Mouse (Mus musculus) mesoderm, embryonic 11.5 days (tissue): ENCODE measurements around the gene Cacnb4.

ENCODE experiments used
- DNase-seq: peaks from one replicate; pipeline ENCODE4 v3.0.0-alpha.2; 2012; ENCODE audit warnings: low read depth, low spot score

Cacnb4 gene

DNA sequence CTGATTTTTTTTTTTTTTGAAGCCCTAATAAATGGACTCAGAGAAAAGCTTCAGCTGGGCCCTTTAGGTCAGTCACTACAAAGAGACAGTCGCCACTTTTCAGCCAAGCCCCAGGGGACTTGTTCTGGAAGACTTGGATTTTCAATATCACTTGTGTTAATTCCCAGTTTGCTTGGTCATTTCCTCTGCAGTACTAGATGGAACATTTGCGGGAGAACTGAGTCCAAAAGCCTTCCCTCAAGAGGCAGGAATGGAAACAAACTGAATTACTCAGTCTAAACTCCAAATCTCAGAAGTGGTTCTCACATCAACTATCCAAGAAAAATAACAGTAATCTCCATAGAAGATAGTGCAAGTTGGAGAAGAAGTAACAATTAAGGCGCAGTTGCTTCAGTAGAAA lies 109.2 kb downstream of the Cacnb4 start:
- DNase-seq: no peak

DNA sequence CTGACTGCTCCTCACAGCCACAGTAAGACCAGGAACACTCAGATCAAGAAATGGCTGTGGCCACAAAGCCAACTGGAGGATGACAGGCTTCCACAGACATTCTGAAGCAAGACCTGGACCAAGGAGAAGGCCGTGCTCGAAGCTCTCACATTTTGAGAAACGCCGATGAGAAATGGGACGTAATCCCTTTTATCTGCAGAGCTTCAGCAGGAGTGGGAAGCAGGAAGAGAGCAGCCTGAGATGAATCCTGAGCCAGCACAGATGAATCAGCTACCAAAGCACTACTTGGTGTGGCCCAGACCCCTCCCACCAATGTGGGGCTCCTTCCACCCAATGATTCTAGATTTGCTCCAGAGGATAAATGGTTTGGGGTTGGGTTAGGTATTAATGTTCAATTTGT lies 113.4 kb downstream of the Cacnb4 start:
- no peak for DNase-seq

DNA sequence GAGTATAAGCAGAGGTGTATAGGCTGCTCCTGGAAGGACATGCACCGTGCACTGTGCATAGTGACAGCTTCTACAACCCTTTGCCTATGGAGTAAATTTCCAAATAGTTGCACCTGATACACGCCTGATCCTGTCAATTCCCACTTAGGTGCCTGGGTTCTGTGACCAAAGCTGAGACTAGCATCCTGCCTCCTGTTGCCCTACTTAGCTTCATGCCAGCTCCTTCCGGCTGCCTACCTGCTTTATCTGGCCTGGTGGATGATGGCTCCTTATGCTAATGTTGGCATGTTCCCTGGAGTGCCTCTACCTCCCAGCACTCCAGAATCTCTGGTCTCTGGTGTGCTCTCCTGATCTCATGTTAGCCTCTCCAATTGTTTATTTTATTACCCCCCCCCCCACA lies 114.3 kb downstream of the Cacnb4 start:
- no peak for DNase-seq

DNA sequence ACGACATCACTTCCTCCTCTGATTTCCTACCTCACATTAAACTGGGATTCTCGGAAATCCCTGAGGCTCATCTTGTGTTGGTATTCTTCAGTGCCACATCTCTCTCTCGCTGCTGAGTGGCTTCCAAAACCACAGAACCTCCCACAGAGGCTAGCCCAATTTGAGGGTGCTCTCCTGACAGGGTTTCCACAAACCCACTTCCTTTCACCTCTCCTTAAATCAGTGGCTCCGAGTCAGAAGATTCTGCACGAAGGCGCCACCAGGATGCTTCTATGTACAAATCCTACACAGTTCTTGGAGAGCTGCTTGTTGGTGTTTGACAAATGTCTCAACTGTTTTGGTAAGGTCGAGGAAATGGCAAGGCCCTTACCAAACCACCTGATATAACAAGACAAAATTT lies 115.5 kb downstream of the Cacnb4 start:
- no peak for DNase-seq

DNA sequence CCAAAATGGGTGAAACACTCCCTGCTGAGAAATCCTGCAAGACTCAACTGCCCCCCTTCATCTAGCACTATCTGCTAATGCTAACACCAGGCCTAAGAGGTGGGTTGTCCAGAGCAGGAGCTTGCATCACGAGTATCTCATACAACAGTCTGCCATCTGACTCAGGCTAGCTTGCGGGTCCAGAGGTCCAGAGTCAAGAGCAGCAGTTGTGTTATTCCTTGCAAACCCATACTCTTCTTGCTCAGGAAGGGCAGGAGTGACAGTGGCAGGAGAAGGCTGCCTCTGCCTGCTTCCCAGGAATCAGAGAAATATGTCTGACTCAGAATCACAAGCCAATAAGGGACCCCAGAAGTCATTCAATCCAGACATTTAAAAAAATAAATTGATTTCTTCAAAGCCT lies 116.4 kb downstream of the Cacnb4 start:
- no peak for DNase-seq

DNA sequence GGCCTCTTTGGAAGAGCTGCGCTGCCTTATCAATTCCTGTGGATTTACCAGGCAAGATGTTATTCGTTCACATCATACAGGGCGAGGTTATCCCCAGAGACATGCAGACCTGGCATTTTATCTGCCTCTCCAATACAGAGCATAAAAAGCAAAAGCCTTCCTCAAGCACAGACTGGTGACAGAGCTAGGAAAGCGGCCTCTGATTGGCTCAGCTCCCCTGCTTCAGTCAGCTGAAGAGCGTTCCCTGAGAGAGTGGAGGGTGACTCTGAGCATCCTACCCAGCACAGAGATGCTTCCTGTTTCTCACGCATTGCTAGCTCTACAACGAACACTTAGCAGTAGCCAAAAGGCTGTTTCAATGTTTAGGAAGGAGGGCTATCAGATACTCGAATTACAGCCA lies 118.2 kb downstream of the Cacnb4 start:
- no peak for DNase-seq

DNA sequence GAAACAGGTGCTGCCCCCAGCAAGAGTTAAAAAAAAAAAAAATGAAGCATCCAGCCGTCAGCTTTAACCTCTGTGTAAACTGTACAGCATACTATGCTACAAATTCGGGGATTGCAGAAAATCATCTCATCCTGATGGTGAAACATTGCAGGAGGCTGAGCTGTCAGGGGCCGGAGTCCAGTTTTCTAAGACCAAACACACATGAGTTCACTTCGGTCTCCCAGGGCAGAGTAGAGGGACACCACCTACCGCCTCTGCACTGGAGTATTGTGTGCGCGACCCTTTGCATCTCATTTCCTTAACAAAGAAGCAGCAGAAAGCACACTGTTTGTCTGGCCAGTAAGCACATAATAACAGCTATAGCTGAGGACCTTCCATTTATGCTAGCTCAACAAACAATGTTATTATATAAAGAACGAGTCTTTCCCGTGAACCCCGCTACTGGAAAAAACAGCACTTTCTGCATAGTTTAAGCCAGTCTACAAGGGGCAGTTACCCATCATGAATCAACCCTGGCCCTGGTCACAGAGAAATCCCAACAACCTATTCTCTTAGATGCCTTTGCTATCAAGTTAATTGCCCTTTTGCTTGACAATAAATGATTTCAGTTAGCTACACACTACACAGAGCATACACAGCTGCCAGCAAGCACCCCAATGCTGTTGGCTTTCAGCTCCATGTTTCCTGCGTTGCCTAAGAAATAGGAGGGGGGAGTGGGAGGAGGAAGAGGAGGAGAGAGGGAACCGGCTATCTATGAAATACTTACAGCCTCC lies 118.9 kb downstream of the Cacnb4 start:
- DNase-seq: no peak

DNA sequence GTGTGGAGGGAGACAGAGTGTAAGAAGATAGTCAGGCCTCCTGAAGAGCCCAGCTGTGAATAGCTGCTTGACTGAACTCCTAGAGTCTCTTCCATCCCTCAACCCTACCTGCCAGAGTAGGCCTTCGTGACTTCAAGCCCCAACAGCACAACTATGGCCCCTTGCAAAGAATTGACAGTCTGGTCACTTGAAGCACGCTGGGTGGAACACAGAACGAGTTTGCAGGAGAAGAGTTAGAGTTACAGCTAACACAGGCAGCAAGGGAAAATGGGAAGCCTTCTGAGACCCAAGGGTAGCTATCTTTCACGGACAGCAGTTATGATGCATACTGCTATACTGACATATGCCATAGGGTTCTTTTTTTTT lies 119.7 kb downstream of the Cacnb4 start:
- DNase-seq: no peak

DNA sequence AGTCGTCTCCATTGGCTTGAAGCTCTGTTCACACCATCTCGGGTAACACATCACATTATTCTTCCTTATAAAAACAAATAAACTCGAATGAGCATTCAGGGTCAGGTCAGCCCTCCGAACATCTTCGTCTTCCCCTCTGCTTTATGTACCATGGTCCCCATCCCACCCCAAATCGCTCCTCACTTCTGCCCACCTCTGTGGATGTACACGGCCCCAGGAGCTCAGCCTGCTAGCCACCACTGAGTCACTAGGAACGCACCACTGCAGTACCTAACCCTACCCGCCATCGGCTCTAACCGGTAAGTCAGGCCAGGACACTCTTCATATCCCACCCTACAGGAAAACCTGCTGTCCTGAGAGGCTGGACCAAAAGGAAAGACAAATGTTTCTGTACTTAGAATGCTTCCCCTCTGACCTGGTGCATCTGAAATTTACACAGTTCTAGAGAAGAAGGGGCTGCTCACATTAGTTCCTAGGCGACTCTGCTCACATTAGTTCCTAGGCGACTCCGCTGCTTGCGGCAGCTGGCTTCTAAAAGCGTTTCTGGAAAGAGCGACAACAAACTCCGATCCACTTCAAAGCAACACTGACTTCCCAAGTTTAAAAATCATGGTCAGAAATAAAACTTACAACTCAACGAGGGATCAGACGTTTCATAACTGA lies 120.2 kb downstream of the Cacnb4 start:
- no peak for DNase-seq

DNA sequence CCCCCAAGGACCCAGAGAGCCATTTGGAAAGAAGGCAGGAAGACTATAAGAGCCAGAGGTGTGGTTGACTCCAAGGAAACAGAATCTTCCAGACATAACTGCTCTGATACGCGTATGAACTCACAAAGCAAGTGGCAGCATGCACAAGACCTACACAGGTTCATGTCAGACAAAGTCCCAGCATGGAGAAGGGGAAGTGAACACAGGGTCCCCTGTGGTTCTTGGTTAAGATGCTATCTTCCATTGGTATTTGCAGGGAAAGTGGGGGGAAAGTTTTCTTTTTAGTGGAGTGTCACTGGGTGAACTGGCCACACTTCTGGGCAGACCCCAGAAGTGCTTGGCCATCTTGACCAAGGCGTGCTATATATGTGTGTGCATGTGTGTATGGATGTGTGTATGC lies 128.2 kb downstream of the Cacnb4 start:
- DNase-seq: no peak

DNA sequence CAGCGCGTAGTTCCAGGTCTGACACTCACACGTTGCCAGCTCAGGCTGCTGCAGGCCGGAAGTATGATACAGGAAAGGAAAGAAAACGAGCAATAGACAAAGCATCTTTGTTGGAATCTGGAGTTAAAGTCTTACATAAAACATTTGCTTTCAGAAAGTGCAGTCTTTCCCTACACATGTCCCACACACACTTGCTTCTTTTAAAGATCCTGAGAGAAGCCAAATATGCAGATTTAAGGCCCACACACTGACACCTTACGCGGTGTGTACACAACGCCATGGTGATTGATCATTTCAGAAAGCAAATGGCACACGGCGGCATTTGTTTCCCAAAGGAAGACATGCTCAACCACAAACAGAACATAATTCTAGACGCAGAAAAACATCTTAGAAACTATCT lies 129.3 kb downstream of the Cacnb4 start:
- DNase-seq: no peak

DNA sequence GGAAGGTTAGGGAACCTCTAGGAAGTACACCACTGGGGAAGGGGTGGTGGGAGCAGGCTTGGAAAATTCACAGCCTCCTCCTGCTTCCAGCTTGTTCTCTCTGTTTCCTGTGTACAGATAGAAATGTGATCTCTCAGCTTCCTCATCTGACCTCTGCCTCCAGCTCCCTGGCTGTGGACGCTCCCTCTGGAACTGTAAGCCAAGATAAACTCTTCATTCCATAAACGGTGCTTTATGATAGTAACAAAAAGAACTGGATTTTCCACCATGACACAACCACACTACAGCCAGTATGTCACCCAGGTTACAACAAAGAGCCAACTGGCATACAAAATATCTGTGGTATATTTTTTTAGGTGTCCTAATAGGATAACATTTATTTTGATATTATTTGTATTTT lies 132.1 kb downstream of the Cacnb4 start:
- no peak for DNase-seq

DNA sequence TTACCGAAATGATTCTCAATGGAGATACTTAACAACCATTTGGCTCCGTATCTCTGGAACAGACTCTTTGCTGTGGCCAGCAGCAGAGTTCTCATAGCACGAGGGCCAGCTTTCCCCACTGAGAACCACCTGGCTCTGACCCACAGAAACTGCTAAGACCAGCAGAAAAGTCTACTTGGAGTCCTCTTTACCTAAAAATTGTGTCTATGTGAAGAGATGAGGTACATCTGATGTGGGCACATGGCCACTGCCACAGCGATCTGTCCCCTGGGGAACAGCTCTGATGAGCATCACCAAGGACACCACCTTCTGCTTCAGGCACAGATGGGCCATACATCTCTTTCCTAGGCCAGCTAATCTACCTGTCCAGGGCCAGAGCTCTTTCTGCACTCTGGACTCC lies 135.6 kb downstream of the Cacnb4 start:
- DNase-seq: no peak

DNA sequence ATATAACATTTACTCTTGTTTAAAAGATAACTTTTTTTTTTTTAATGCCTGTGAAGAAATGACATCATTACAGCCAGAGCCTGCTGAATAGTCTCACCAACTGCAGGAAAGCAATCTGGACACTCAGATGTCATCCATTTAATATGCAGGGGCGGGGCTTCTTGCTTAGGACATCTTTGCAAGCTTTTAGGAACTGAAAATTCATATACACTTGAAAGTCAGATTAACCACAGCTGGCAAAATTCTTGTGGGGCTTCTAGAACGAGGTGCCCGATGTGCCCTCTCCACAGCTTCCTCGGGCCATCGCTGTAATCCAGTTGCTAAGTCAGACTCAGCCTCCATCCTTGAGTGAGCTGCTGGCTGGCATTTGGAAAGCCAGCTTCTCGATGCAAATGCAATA lies 137.3 kb downstream of the Cacnb4 start:
- DNase-seq: no peak

DNA sequence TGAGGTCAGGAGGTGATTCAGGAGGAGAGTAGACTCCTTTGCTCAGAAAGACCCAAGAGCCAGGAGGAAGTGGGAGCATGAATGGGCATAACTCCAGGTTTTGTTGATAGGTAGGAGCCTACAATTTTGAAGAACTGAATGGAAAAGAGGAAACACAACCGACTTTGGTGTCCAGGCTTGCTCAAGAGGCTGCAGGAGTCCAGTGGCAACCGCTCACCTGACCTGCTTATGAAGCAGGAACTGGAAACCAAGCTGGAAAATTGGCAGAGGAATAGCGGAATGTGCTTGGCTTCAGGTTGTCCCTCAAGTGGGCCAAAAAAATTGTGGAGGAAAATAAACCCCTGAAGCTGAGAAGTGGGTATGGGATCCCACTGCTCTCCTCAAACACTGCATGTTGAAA lies 139.0 kb downstream of the Cacnb4 start:
- DNase-seq: no peak

DNA sequence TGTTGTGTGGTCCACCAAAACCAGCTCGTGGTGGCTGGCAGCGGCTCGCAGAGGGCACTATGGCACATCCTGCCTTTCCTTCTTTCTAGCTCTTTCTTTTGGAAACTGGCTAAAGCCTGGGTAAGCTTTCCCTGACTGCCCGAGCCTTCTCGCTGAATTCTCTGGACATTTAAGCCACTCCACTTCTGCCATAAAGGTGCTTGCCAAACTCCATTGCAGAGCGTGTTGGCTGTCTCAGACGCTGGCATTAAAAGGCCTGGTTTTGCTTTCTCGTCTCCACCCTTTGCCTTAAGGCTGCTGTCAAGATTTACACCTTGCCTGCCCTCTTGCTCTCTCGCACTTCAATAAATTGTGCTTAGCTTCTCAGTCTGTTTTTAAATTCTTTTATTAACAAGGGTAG lies 139.5 kb downstream of the Cacnb4 start:
- no peak for DNase-seq

DNA sequence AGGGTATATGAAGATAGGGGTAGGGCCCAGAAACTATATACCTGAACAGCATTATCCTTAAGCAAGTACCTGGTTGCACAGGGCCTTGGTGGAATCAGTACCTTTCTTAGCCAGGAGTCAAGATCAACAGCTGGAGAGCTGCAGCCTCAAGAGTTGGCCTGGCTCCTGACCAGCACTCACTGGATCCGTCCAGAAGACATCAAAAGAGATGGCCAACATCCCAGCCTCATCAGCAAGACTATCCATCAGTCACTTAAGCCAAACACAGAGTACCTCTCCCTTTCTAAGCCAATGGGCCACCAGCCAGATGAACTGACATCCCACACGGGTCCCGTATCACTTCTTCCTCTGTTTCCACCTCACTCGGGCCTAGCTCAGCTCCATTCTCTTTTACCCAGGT lies 140.1 kb downstream of the Cacnb4 start:
- no peak for DNase-seq

DNA sequence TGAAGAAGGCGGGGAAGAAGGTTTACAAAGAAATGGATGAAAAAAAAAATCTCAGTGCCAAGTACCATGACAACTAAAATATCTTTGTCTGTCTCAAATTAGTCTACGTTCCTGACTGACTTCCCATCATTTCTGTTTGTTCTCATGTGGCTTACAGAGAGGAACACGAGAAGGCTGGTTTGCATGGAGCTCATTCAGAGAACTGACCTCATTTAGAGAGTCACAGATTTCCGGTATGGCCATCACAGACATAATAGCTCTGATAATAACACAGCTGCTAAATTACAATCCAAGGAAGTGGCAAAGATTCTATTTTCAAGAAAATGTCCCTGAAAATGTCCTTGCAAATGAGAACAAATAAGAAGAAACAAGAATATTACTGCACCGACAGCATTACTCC lies 142.9 kb downstream of the Cacnb4 start:
- DNase-seq: no peak

DNA sequence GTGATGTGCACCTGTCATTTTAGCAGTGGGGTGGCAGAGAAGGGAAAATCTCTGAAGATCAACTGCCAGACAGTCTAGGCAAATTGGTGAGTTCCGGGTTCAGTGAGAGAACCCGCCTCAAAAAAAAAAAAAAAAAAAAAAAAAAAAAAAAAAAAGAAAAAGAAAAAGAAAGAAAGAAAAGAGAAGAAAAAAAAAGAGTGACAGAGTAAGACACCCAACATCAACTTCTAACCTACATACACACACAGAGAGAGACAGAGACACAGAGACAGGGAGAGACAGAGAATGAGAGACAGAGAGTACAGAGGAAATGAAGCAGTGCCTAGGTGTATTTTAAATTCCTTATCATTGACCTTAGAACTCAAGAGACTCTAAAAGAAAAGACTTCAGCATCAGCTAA lies 146.1 kb downstream of the Cacnb4 start:
- DNase-seq: no peak

DNA sequence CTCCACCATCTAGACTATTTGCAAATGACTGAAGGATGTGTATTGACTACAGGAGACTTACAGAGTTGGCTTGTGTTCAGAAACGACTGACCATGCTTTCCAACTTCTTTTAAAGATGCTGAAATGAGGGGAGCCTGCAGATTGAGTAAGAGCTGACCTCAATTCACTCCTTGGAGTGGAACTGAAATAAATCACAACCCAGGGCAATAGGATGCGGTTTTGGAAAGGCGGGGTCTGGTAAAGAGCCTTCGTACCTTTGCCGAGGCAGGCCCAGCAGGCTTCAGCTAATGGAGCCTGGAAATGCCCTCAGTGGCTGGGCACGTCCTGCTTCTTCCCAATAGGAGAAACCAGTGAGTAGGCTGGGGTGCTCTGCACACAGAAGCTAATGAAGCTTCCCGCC lies 147.4 kb downstream of the Cacnb4 start:
- DNase-seq: no peak

DNA sequence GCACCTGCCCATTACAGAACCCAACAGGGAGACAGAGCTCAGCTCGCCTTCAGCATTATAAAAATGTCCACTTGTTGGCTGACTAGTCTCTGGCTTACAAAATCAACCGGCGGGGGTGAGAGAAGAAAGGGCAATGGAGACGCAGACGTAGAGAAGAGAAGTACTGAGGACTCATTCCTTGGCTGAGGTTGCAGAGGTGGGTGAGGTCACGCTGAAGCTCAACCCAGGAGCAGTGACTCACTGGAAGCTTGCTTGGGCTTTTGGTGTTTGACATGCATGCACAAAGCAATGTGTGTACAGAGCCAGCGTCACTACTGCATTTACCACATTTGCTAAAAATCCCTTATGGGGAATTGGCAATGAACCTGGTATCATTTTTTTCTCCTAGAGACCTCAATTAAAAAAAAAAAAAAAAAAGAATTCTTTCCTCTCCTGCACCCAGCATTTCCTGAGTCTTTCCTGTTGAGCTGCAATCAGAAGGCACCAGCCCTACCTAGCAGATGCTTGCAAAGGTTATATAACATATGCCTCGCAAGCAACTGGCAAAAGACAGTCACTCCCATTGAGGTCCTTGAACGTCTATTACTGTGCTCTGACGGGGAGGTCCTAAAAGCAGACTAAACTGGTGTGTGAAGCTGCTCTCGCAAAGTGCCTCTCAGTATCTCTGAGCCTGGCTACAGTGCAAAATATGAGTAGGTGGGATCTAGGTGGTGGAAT lies 150.6 kb downstream of the Cacnb4 start:
- no peak for DNase-seq

DNA sequence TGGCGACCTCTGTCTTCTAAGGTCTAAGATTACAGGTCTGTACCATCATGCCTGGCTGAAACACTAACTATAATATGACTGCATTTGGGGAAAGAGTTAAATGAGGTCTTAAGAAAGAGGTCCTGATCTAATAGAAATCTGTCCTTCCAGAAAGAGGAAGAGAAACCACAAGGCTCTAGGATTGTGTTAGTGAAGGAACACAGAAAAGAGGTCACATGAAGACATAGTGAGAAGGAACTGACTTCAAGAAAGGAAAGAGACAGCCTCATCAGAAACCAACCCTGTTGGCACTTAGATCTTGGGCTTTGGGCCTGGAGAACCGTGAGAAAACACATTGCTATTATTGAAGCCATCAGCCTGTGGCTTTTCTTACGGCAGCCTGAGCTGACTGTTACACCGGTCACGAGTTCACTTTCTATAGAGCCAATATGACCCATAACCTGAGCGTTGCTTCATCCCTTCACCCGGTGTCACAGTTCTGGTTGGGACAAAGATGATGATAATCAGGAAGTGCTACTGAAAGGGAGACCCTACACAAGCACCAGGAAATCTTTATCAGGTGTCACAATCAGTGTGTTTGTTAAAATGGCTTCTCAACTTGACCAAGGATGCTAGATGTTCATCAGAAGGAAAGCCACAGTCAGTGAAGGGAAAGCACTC lies 153.4 kb downstream of the Cacnb4 start:
- DNase-seq: no peak

DNA sequence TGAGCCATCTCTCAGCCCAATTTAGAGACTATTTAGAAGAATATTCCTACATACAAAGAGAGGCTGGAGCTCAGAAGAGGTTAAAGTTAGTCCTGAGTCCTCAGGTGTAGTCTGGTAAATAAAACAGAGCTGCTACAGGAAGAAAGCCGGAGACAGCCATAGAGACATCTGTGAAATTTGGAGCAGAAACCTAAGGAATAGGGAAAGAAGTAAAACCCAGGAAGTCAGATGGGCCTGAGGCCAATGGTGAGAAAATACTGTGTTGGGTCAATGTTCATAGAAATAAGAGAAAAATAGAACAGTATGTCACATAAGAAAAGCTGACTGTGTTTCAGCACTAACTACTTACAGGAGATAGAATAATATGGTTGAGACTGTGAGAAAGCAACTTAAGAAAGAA lies 155.6 kb downstream of the Cacnb4 start:
- no peak for DNase-seq
